Mouse (Mus musculus) kidney, postnatal 25 days (tissue): ENCODE results near the gene Gm20388.

Experiments used
- DNase-seq, 2 experiments: peaks; one replicate each; pipeline ENCODE4 v3.0.0; 2021; ENCODE audit warnings: mixed read lengths in 2 of 2

Gene Gm20388

DNA sequence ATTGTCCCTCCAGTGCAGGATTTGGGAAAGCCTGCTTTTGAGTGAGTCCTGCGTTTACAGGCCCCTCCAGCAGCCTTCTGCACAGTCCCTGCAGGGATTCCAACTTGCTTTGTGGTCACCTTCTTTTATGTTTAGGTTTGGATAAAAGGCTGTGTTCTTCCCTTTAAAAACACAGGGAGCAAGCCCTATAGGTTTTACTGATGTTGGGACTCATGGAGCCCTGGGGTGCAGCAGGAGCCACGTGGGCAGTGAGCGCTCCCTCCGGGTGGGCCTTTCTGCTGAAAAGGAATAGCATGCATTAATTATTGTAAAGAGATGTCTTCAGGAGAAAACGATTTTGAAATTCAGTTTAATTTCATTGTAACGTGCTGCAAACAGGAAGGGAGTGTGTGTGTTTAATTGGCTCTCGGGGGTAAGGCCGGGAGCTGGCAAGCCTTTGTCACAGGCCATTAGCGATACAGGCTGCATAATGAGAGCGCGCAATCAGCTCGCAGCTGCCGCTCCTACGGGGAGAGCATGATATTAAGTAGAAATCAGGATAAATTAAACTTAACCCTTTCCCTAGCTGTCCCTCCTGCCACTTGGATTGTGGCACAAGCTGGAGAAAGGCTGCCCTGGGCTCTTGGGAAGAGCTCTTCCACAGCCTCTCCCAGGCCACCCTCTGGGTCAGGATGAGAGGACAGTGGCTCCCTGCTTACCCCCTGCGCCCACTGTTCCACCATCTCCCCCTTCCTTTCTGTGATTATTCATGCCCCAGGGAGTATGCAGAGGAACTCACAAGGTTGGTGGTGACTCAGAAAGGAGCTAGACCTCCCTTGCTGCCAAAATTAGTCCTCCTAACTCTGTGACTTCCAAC, 2893.5 kb downstream of the Gm20388 start:
- DNase-seq: no peak

DNA sequence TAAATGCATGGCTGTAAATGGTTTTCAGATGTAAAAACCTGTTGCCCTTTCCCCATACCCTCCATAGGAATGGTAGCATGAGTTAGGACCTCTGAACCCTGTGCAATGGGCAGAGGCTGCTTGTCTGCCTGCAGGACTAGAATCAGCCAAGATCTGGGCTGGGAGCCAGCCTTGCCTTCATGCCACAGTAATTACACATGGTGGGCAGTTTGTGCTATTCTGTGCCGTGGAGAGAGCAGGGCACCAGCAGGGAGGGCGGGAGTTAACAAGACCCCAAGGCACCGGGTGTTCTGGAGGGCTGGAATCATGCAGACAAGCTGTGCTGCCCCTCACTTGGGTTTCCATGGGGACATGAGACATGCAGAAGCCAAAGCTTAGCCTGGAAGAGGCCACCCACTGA, 2894.7 kb downstream of the Gm20388 start:
- peak; percentile 82 to 86 for DNase-seq

DNA sequence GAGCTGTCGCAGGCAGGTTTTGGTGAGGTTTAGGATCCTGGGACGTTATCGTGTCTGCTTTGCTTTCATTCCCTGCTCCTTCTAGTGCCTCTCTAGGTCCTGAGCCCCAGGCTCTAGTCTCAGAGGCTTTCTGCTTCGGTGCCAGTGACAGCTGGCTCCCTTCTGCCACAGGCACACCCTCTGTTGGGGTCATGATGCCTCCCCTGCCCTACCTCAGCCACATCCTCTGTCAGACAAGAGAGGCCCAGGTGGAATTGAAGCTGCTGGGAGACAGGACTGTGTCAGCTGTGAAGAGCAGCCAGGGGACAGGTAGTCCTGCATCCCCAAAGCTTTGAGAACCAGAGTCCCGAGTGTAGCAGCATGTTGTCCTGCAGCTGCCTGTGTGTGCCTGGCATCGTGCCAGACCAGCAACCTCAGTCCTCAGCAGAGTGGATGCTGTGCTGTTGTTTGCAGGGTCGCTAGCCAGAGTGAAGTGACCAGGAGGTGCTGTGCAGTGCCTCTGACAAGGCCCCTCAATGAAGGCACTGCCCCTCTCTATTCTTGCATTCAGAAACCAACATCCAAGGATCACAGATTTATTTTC, 2896.4 kb downstream of the Gm20388 start:
- DNase-seq: peak in 1 of 2 experiments; percentile 14

DNA sequence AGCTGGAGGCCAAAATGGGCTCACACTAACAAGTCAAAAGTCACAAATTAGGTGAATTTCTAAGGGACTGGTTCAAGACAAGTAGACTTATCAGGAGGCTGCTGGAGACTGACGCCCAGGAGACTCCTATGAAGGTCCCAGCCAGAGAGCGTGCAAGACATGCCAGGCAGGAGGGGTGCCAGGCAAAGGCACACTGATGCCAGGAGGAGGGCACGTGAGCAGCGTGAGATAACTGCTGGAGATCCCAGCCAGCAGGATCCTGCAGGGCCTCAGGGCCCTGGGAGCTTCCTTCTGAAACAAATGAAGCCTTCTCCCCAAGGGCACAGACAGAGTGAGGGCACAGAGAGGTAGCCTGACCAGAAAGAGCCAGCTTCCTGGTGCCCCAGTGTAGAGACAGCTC, 2897.3 kb downstream of the Gm20388 start:
- no peak for DNase-seq

DNA sequence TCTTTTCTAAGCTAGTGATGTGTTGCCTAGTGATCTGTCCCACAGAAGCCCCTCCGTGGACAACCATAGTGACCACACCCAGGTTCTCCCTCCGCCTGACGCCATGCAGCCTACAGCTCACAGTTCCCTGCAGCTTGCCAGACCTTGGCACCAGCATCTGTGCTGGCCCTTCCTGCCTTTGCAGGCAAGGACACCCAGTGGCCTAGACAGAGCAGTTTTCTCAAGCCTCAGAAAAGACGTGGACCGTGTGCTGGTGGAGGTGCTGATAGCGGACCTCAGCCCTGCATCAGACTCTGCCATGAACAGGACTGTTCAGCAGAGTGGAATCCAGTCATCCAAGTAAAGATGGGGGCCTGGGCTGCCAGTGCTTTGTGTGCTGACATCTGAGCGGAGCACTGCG, 2899.7 kb downstream of the Gm20388 start:
- DNase-seq: no peak

DNA sequence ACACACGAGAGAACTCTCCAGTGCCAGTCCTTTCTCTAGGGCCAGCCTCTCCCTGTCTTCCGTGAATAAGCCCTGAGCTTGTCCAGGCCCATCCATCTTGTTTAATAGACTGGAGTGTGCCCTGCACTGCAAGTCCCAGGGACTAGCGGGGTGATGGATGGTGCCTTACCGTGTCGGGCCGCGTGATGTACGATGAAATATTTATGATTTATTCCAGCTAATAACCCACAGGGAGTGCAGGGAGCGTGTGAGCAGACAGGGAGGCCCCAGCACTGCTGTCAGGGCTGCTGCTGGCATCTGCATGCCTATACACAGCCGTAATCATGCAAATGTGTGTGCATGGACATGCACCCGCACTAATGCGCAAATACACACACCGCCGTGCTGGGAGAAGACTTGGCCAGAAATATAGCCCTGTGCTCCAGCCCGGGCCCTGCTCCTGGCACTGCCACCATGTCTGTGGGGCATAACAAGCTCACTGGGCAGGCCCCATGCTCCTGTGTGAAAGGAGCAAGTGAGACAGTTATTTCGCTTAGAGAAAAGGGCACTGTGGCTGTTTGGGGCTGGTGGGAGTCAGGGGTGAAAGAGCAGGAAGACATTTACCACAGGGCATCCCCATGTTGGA, 2901.3 kb downstream of the Gm20388 start:
- DNase-seq: no peak

DNA sequence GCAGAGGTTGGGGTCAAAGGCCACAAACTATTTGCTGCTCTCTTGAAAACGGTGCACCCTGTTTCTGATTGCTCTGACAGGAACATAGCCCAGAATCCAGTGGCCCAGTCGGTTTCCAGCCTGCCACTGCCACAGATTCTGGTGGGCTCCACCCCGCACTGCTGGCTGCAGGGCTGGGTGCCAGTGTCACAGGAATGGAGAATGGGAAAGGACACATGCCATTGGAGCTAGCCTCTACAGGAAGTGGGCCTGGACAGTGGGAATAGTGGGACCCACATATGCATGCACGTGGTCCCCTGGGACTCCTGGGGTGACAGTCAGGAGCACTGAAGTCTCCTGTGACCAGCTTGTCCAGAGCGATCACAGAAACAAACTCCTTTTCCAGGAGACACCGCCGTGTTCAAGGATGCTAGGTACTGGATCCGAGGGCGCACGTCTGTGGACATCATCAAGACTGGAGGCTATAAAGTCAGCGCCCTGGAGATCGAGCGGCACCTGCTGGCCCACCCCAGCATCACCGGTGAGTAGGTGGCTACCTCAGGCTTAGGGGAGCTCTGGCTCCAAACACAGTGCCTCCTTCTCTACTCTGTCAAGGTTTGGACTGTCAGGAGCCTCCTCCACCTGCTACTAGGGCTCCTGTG, 2902.1 kb downstream of the Gm20388 start:
- DNase-seq: peak in 1 of 2 experiments; percentile 12

DNA sequence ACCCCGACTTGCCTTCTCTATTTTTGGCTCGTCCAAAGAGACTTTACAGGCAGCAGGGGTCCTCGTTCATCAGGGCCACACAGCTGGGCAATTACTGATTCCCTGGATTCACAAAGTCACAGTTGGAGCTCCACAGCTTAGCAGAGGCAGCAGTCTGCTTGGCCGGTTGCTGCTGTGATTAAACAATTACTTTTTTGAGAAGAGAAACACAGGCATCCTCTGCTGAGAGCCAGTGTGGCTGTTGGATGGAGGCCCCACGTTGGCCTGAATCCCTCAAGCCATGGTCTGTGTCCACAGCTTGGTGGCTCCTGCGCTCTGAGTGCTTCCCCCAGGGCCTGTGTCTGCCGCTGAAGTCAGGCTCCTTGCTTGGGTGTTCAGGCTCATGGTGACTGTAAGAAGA, 2904.0 kb downstream of the Gm20388 start:
- no peak for DNase-seq

DNA sequence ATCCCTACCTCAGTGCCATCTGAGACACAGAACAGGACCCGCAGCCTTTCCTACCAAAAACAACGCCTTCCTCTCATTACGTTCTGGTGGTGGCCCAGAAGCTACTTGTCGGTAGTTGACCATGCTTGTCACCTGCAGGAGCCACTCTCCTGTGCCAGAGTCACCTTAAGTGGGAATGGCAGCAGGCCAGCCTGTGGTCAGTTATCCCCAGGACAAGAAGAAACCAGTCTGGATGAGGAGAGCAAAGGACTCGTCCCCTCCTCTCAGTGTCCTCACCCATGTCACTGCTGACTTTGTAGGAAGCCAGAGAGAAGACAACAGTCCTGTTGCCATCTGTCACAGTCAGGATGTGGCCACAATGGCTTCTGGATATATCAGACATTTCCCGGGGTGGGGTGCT, 2906.3 kb downstream of the Gm20388 start:
- DNase-seq: no peak

DNA sequence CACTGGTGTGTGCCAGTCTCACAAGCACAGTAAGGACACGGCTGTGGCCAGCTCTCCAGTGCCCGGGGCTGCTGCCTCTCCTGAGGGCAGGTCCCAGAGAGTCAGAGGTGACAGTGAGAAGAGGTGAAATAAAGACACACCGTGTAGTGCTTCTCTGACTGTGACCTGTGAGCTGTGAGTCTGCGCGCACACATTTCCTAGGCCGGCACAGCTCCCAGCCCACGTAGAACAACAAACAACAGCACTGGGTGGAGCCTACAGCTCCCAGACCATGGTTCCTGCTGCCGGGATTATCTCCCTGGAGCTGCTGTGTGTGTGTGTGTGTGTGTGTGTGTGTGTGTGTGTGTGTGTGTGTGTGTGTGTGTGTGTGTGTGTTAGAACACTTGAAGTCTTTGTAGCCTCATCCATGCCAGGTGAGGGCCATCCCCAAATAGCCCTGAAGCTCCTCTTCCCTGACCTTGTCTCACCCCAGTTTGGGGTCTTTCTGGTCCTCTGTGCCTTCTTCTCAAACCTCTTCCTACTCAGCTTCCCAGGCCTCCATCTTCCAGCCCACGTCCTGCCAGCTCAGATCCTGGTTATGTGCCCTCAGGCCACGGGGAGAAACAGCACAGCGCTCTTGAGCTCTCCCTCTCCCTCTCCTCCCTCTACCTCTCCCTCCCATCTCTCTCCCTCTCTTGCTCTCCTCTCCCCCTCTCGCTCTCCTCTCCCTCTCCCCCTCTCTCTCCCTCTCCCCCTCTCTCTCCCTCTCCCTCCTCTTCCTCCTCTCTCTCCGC, 2907.3 kb downstream of the Gm20388 start:
- no peak for DNase-seq

DNA sequence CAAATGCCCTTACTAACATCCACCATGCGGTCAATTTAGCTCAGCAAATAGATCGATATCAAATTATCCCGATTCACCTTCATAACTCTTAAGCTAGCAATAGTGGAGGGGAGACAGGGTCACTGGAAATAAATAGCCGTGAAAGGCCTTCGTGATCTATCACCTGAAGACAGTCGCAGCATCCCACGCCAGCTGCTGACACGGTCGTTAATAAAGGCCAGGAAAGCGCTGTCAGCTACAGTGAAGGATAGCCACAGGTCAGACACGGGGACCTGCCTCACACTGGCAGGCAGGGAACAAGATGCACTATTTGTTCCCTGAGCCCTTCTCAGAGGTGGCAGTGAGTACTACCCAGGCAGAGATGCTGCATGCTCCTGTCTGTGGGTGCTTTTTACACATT, 2909.1 kb downstream of the Gm20388 start:
- peak in 1 of 2 experiments; percentile 16 for DNase-seq

DNA sequence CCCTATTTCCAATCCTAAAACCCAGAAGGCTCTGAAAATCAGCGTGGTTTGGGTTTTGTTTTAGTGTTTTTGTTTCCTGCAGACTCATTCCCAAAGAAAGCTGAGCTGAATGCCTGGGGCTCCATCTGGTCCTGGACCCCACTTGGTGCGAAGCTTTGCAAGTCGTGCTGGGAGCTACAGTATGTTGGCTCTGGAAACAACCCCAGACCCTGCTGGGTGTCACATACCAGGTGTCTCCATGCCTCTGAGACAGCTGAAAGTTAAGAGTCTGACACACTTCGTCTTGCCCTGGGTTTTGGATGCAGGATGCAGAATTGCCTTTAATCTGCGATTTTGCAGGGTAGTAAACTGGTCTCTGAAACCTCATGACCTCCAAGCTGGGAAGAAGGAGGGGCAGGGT, 2913.9 kb downstream of the Gm20388 start:
- DNase-seq: no peak

DNA sequence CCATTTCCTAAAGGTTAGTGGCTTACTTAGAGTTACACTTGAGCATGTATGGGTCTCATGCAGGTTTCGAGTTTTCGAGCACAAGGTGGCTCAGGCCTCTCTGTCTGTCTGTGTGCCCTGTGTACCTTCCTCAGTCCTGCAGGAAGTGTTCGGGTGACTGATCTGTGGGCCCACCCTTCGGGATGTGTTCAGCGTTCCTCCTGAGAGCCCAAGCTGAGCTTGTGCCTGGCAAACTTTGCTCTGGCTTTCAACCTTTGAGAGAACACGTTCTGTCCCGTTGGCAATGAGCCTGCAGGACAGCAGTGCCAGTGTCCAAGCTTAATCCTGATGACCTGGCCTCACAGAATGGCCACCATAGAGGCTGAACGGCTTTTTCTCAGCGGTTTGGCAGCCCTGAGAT, 2914.3 kb downstream of the Gm20388 start:
- DNase-seq: peak; percentile 83 to 91

DNA sequence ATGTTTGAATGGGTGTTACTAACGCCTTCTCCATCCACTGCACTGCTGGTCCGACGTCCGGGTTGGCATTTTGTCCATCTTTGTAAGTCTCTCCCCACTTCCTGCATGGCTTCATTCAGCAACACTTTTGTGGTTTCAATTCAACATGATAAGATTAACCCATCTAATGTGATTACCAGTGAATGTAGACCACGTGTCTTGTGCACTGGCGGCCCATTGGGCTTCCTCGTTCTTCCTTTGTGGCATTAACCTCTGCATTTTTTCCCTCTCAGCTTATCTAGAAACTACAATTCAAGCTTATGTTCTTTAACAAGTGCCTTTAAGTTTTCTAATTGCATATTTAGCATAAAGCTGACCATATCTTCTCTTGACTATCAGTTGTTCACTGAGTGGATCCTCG, 2914.8 kb downstream of the Gm20388 start:
- DNase-seq: no peak

DNA sequence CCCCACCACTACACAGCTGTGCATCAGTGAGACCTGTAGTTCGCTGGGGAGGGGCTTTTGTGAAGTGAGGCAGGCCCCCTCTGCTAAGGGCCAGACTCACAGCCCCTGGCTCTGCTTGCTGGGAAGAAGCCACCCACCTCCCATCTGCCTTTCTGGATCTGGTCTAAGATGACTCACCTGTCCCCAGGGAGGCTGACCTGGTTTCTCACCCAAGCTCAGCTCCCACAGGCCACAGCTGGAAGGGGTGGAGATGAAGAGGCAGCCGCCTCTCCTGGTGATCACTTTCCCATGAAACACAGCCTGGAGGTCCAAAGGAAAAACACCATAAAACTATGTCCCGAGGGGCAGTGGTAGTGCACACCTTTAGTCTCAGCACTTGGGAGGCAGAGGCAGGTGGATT, 2918.8 kb downstream of the Gm20388 start:
- DNase-seq: no peak

DNA sequence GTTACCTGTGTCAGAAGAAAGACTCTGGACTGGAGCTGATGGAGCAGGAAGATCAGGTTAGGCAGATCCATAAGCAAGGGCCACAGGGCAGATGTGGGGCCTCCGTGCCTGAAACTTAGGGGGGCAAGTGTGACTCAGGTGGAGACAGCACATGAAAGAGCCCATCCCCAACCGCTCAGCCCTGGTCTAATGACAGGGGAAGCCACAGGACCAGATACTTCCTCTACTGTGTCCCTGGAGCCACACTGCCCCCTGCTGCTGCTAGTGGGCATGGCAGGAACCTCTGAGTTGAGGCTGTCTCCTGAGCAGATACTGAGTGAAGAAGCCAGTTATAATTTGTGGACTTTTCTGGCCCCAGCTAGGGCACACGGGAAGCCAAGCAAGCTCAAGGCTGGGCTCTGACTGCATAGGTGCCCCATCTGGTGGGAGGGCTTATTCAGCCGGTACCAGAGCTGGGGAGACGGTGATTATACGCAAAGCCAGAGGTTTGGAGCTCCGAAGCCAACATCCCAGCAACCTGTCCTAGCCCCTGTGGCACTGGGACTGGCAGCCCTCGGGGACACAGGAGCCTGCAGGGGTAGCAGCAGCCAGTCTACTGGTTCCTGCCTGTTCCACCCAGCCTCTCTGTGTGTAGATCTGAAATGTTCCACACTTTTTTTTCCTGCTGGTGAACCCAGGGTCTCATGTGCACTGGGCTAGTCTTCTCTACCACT, 2919.9 kb downstream of the Gm20388 start:
- peak; percentile 84 to 94 for DNase-seq

DNA sequence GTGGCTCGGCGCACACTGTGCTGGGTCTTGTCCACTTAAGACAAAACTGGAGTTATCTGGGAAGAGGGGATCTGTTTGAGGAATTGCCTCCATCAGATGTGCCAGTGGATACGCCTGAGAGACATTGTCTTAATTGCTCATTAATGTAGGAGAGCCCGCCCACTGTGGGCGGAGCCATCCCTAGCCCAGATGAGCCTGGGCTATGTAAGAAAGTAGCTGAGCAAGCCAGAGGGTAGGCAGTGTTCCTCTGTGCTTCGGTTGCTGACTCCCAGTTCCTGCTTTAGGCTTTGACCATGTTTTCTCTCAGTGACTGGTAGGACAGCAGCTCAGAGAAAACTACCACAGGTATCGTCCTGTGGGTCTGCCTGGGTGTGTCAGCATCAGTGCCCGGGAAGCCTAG, 2923.8 kb downstream of the Gm20388 start:
- peak in 1 of 2 experiments; percentile 18 for DNase-seq

DNA sequence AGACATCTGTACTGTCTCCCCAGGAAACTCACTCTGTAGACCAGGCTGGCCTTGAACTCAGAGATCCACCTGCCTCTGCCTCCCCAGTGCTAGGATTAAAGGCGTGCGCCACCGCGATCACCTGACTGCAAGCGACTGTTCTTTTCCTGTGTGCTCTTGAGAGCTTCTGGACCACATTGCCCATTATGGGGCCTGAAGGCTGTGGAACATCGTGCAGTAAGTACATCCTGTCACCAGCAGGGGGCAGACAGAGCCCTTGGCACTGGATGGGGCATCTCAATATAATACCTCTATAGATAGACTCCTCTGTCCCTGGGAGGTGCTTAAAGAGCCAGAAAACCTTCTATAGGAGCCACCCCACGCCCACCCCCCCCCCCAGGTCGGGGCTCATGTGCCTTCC, 2924.3 kb downstream of the Gm20388 start:
- DNase-seq: peak; percentile 74 to 83

DNA sequence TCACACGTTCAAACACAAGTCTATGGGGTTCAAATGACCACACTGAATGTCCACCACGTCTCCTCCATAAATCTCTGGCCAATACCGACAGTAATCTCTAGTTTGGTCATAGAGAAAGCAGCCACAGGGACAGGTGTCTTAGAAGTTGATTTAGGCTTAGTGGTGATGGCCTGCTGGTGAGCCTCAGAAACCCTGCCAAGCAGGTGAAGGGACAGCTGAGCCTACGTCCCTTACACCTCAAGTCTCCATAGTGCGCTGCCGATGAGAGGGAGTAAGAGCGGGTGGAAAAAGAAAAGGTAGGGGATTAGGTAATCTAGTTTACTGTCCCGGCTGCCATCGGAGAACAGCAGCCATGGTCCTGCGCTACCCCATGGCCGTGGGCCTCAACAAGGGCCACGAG, 2925.6 kb downstream of the Gm20388 start:
- DNase-seq: no peak

DNA sequence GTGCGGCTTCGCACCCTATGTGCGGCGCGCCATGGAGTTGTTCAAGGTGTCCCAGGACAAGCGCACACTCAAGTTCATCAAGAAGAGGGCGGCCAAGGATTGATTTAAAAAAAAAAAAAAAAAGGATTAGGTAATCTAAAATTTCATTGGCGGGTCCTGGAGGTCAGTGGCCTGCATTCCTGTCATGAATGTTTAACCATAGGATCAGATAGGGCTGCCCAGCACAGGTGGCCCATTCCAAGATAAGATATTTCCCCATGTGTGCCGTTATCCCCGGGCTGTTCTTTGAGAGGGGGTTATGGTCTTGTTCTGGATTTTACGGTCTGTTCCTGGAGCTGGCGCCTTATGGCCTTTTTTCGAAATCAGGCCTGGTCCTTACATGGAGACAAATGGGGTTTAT, 2926.1 kb downstream of the Gm20388 start:
- no peak for DNase-seq

DNA sequence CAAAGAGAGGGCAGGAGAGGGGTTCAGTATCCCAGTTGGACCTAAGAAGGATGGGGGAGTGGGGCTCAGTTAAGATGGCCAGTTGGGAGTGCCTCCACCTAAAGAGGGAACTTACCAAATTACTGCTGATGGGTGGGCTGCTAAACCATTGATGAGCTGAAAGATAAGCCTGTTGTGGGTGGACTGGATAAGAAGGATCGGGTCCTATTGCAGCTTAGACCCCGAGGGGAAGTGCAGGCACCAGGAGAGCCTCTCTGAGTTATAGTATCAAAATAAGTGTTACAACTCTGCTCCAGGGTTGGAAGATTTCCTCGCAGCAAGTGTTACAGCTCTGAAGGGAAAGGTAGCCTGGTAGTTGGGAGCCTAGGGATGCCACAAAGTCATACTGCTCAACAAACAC, 2933.5 kb downstream of the Gm20388 start:
- DNase-seq: no peak

DNA sequence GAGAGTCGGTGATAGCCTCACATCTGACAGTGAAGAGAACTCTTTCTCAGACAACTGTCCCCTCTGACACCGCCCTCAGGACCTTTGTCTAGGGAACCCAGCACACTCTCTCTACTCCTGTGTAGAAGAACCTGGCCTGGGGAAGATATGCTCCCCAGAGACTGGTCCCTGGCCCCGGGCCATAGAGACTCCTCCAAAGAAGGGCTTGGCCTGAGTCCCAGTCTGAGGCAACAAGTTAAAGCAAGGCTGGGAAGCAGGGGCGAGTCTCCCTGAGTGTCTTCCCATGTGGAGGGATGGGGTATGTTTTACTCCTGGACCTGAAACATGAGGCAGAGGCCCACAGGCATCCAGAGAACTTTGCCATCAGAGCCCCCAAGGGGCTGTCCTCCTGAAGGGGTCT, 2935.0 kb downstream of the Gm20388 start:
- DNase-seq: peak; percentile 27 to 45
